Mouse (Mus musculus) E14TG2a.4 (cell line): ENCODE results near the gene Fdps.
"Not testable (repeated sequence)": the region's sequence is repeated elsewhere in the genome, so short reads cannot be mapped to it uniquely, and the experiment has no call there.

ENCODE experiments used
- H3K27me3 ChIP-seq: 2 replicates; pipeline ENCODE4 v1.6.1; 2014; ENCODE audit warnings: low read length, control low read depth; ENCODE audit not compliant: insufficient read depth
- H3K36me3 ChIP-seq: 2 replicates; pipeline ENCODE4 v1.6.1; 2014; ENCODE audit warnings: low read length, control low read depth; ENCODE audit not compliant: insufficient read depth
- H3K4me1 ChIP-seq: replicated peaks from 2 replicates; pipeline ENCODE4 v1.6.1; 2014; ENCODE audit warnings: low read depth, low read length, control low read depth
- H3K4me3 ChIP-seq: replicated peaks from 2 replicates; pipeline ENCODE4 v1.5.1; 2014; ENCODE audit warnings: mild to moderate bottlenecking, low read length
- H3K9me3 ChIP-seq: 2 replicates; pipeline ENCODE4 v1.6.1; 2014; ENCODE audit warnings: low read length, control low read depth
- CTCF ChIP-seq: conservative IDR thresholded peaks from 2 replicates; pipeline ENCODE4 v1.5.1; 2014; ENCODE audit warnings: low read length
- NANOG ChIP-seq: IDR thresholded peaks from 2 replicates; pipeline ENCODE4 v1.6.1; 2014; ENCODE audit warnings: borderline replicate concordance, low read length, mixed read lengths
- POU5F1 ChIP-seq: IDR thresholded peaks from 2 replicates; pipeline ENCODE4 v1.6.1; 2014; ENCODE audit warnings: low read length, borderline replicate concordance

The Fdps gene

GRCm38 (mm10) chr3:89084654-89085190 is 17.0 kb downstream of the Fdps start:
- no peak overlapping the region for H3K4me3 ChIP-seq
- TF ChIP-seq POU5F1: no peak
- no peaks in the 10 kb centered on the region for H3K9me3 ChIP-seq
- peaks cover 21% of the 10 kb centered on the region for H3K36me3 ChIP-seq
- peaks cover 20% of the 10 kb centered on the region for H3K27me3 ChIP-seq
- H3K4me1 ChIP-seq: peaks cover 42% of the 10 kb centered on the region

- Histone ChIP-seq H3K36me3 (peaks cover 27% of the 10 kb centered on the region), H3K27me3 (peaks cover 14% of the 10 kb centered on the region), H3K9me3 (no peaks in the 10 kb centered on the region), H3K4me3 (no peak overlapping the region), H3K4me1 (peaks cover 39% of the 10 kb centered on the region)
- TF ChIP-seq CTCF (no peak), NANOG (no peak), POU5F1 (no peak)
Measured at GRCm38 (mm10) chr3:89084133-89084532, 17.6 kb downstream of the Fdps start.

GRCm38 (mm10) chr3:89082287-89082686 is 19.5 kb downstream of the Fdps start:
- not testable (repeated sequence) for H3K9me3 ChIP-seq

GRCm38 (mm10) chr3:89077383-89077782 is 24.4 kb downstream of the Fdps start:
- Histone ChIP-seq H3K27me3 (no peaks in the 10 kb centered on the region), H3K9me3 (no peaks in the 10 kb centered on the region), H3K36me3 (peaks cover 62% of the 10 kb centered on the region), H3K4me1 (0 out of 2 replicates have a peak, but pooled peaks cover 3% of the 10 kb centered on the region), H3K4me3 (no peak overlapping the region)
- no peak for TF ChIP-seq NANOG
- TF ChIP-seq POU5F1: no peak
- no peak for TF ChIP-seq CTCF

More at GRCm38 (mm10) chr3:89082287-89082686, 19.5 kb downstream of the Fdps start:
- H3K4me3 ChIP-seq, H3K27me3 ChIP-seq: not testable (repeated sequence)
- H3K36me3 ChIP-seq: peaks cover 33% of the 10 kb centered on the region
- peaks cover 22% of the 10 kb centered on the region for H3K4me1 ChIP-seq

GRCm38 (mm10) chr3:89067265-89067664 is 34.5 kb downstream of the Fdps start:
- no peaks in the 10 kb centered on the region for H3K9me3 ChIP-seq
- H3K27me3 ChIP-seq: no peaks in the 10 kb centered on the region
- H3K4me1 ChIP-seq: peaks cover 6% of the 10 kb centered on the region; the same call in 1 of the 2 replicates
- no peak overlapping the region for H3K4me3 ChIP-seq
- TF ChIP-seq POU5F1: no peak
- no peak for TF ChIP-seq NANOG
- no peak for TF ChIP-seq CTCF
- peaks cover 90% of the 10 kb centered on the region for H3K36me3 ChIP-seq

- TF ChIP-seq POU5F1 (no peak), NANOG (no peak), CTCF (no peak)
- Histone ChIP-seq H3K9me3 (no peaks in the 10 kb centered on the region), H3K27me3 (no peaks in the 10 kb centered on the region), H3K36me3 (peaks cover 88% of the 10 kb centered on the region), H3K4me1 (peaks cover 6% of the 10 kb centered on the region; the same call in 1 of the 2 replicates), H3K4me3 (no peak overlapping the region)
Measured at GRCm38 (mm10) chr3:89061696-89062095, 40.1 kb downstream of the Fdps start.

GRCm38 (mm10) chr3:89058783-89059182 is 43.0 kb downstream of the Fdps start:
- no peak overlapping the region for H3K4me3 ChIP-seq
- H3K27me3 ChIP-seq: no peaks in the 10 kb centered on the region
- H3K4me1 ChIP-seq: no peaks in the 10 kb centered on the region
- no peaks in the 10 kb centered on the region for H3K9me3 ChIP-seq
- TF ChIP-seq CTCF: peak; percentile 61
- TF ChIP-seq NANOG: no peak
- H3K36me3 ChIP-seq: peaks cover 84% of the 10 kb centered on the region

- TF ChIP-seq CTCF (no peak), NANOG (no peak), POU5F1 (no peak)
- Histone ChIP-seq H3K4me3 (no peak overlapping the region), H3K27me3 (no peaks in the 10 kb centered on the region), H3K4me1 (no peaks in the 10 kb centered on the region), H3K36me3 (peaks cover 83% of the 10 kb centered on the region), H3K9me3 (no peaks in the 10 kb centered on the region)
Measured at GRCm38 (mm10) chr3:89058361-89058760, 43.4 kb downstream of the Fdps start.
